Mouse (Mus musculus): Measurements from ENCODE around the gene Rpl13a. TPM values are rescaled to one million over a fixed set of nuclear protein-coding genes. Genes with fewer than 3 reads are reported as not detected.
"Not testable (repeated sequence)": the region's sequence is repeated elsewhere in the genome, so short reads cannot be mapped to it uniquely, and the experiment has no call there.

Rpl13a gene
- polyA plus RNA-seq (2015; fragmentation: Nextera tagmentation; extraction: Ambion mirVana): 1,296 and 1,308 TPM in 2 replicates

- Histone ChIP-seq H3K36me3 (peaks cover 26% of the 10 kb centered on the region), H3K27me3 (replicated peaks) (no peaks in the 10 kb centered on the region), H3K27ac (peak within 1 kb of the TSS; percentile 90), H3K4me1 (peaks cover 36% of the 10 kb centered on the region), H3K9me3 (no peaks in the 10 kb centered on the region), H3K4me2 (peak within 1 kb of the TSS; percentile 77), H3K9ac (peak within 1 kb of the TSS; percentile 94), H3K4me3 (replicated peaks) (peak within 1 kb of the TSS; percentile 74)
- peak; percentile 92 for ATAC-seq (ENCODE audit: insufficient read depth, low FRiP score, low read depth)
- WGBS: under 1% methylated on average over 48 of the region's 48 CpGs
These were observed at the start of gene Rpl13a for GRCm38 (mm10) chr7:45128624-45129246. Gene Rpl13a (minus strand): TSS chr7:45128761.

- H3K27ac ChIP-seq: no peak overlapping the region
- WGBS: 3% methylated on average over 30 of the region's 31 CpGs
- H3K4me3 ChIP-seq (replicated peaks): peak overlapping the region; percentile 13; the same call in 1 of the 2 replicates
- H3K36me3 ChIP-seq: no peaks in the 10 kb centered on the region
- H3K9me3 ChIP-seq: no peaks in the 10 kb centered on the region
- H3K4me2 ChIP-seq: peak overlapping the region; percentile 32
- peaks cover 6% of the 10 kb centered on the region for H3K4me1 ChIP-seq
- H3K9ac ChIP-seq: no peak overlapping the region
- peaks cover 86% of the 10 kb centered on the region for H3K27me3 ChIP-seq (replicated peaks)
- ATAC-seq (ENCODE audit: insufficient read depth, low FRiP score, low read depth): no peak
These were observed 47.8 kb upstream of the Rpl13a start for GRCm38 (mm10) chr7:45176356-45176755.

GRCm38 (mm10) chr7:45175929-45176328, 47.4 kb upstream of the Rpl13a start:
- no peaks in the 10 kb centered on the region for H3K36me3 ChIP-seq
- no peak for ATAC-seq (ENCODE audit: insufficient read depth, low FRiP score, low read depth)
- no peaks in the 10 kb centered on the region for H3K9me3 ChIP-seq
- peak overlapping the region; percentile 13; the same call in 1 of the 2 replicates for H3K4me3 ChIP-seq (replicated peaks)
- under 1% methylated on average over 23 of the region's 23 CpGs for WGBS
- H3K27ac ChIP-seq: no peak overlapping the region
- H3K27me3 ChIP-seq (replicated peaks): peaks cover 82% of the 10 kb centered on the region
- H3K4me2 ChIP-seq: peak overlapping the region; percentile 32
- H3K4me1 ChIP-seq: peaks cover 6% of the 10 kb centered on the region
- no peak overlapping the region for H3K9ac ChIP-seq

DNA sequence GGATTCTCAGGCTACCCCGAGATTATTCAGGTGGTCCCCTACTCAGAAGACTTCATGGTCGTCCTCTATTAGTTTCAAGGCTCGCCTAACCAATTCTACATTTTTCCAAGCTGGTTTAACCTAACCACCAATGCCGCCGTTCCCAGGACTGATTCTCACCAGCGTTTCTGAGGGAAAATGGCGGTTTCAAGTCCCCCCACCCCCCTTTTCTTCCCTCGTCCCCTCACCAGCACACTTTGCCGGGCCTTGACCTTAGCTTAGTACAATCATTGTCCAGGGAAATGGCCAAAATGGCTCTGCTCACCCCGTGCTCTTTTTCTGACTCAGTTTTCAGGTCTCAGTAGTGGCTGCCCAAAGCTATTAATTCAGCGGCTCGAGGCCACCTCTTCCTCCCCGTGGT, 46.8 kb upstream of the Rpl13a start:
- ATAC-seq (ENCODE audit: insufficient read depth, low FRiP score, low read depth): no peak
- no peak overlapping the region for H3K4me3 ChIP-seq (replicated peaks)
- no peaks in the 10 kb centered on the region for H3K36me3 ChIP-seq
- peaks cover 76% of the 10 kb centered on the region for H3K27me3 ChIP-seq (replicated peaks)
- H3K4me1 ChIP-seq: peaks cover 6% of the 10 kb centered on the region
- WGBS: 4% methylated on average over 13 of the region's 13 CpGs
- H3K27ac ChIP-seq: no peak overlapping the region
- no peak overlapping the region for H3K9ac ChIP-seq
- H3K9me3 ChIP-seq: no peaks in the 10 kb centered on the region
- no peak overlapping the region for H3K4me2 ChIP-seq

- 5% methylated on average over 25 of the region's 29 CpGs for WGBS
- peaks cover 6% of the 10 kb centered on the region for H3K4me1 ChIP-seq
- no peak overlapping the region for H3K9ac ChIP-seq
- H3K9me3 ChIP-seq: 0 out of 2 replicates have a peak, but pooled peaks cover 3% of the 10 kb centered on the region
- peak overlapping the region; percentile 11; the same call in 1 of the 2 replicates for H3K4me2 ChIP-seq
- H3K27me3 ChIP-seq (replicated peaks): peaks cover 76% of the 10 kb centered on the region
- ATAC-seq (ENCODE audit: insufficient read depth, low FRiP score, low read depth): no peak
- H3K27ac ChIP-seq: no peak overlapping the region
- no peak overlapping the region; the same call in 1 of the 2 replicates for H3K4me3 ChIP-seq (replicated peaks)
- H3K36me3 ChIP-seq: no peaks in the 10 kb centered on the region
These were observed 46.2 kb upstream of the Rpl13a start for GRCm38 (mm10) chr7:45174567-45175280.

DNA sequence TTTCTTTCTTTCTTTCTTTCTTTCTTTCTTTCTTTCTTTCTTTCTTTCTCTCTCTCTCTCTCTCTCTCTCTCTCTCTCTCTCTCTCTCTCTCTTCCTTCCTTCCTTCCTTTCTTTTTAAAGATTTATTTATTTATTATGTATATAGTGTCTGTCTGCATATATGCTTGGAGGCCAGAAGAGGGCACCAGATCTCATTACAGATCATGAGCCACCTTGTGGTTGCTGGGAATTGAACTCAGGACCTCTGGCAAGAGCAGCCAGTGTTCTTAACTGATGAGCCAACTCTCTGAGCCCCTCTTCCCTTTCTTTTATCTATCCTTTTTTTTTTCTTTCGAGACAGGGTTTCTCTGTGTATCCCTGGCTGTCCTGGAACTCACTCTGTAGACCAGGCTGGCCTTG, 45.2 kb upstream of the Rpl13a start:
- peaks cover 76% of the 10 kb centered on the region for H3K27me3 ChIP-seq (replicated peaks)
- not testable (repeated sequence) for H3K9me3 ChIP-seq; H3K9ac ChIP-seq; H3K4me2 ChIP-seq; H3K4me3 ChIP-seq (replicated peaks); H3K27ac ChIP-seq; H3K36me3 ChIP-seq; ATAC-seq (ENCODE audit: insufficient read depth, low FRiP score, low read depth); H3K4me1 ChIP-seq
- WGBS: 67% methylated on average over 1 of the region's 1 CpGs

- Histone ChIP-seq H3K9ac (no peak overlapping the region), H3K4me3 (replicated peaks) (no peak overlapping the region), H3K36me3 (no peaks in the 10 kb centered on the region), H3K4me1 (peaks cover 6% of the 10 kb centered on the region), H3K27me3 (replicated peaks) (peaks cover 76% of the 10 kb centered on the region), H3K9me3 (0 out of 2 replicates have a peak, but pooled peaks cover 5% of the 10 kb centered on the region), H3K4me2 (no peak overlapping the region), H3K27ac (no peak overlapping the region)
- 59% methylated on average over 7 of the region's 7 CpGs for WGBS
- ATAC-seq (ENCODE audit: insufficient read depth, low FRiP score, low read depth): no peak
These were observed 44.4 kb upstream of the Rpl13a start for GRCm38 (mm10) chr7:45172974-45173373.

DNA sequence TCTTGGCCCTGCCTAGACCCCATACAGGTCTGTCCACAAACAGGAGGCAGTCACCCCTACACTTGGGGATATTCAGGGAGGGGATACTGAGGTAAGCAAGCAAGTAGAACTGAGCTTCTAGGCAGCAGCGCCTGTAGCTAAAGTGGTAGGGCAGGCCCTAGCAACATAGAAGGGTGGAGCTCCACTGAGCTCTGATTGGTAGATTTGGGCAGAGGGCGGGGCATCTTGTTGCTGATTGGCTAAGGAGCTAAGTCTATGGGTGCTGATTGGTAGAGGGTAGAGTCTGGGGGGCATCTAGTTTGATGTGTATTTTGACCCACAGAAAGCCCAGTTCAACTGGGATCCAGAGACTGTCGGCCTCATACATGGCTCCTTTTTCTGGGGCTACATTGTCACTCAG, 40.9 kb upstream of the Rpl13a start:
- no peak for ATAC-seq (ENCODE audit: insufficient read depth, low FRiP score, low read depth)
- 0 out of 2 replicates have a peak, but pooled peaks cover 5% of the 10 kb centered on the region for H3K9me3 ChIP-seq
- no peaks in the 10 kb centered on the region for H3K4me1 ChIP-seq
- H3K27ac ChIP-seq: no peak overlapping the region
- no peak overlapping the region for H3K9ac ChIP-seq
- H3K36me3 ChIP-seq: no peaks in the 10 kb centered on the region
- H3K27me3 ChIP-seq (replicated peaks): peaks cover 74% of the 10 kb centered on the region
- no peak overlapping the region for H3K4me2 ChIP-seq
- 84% methylated on average over 3 of the region's 3 CpGs for WGBS
- no peak overlapping the region for H3K4me3 ChIP-seq (replicated peaks)

DNA sequence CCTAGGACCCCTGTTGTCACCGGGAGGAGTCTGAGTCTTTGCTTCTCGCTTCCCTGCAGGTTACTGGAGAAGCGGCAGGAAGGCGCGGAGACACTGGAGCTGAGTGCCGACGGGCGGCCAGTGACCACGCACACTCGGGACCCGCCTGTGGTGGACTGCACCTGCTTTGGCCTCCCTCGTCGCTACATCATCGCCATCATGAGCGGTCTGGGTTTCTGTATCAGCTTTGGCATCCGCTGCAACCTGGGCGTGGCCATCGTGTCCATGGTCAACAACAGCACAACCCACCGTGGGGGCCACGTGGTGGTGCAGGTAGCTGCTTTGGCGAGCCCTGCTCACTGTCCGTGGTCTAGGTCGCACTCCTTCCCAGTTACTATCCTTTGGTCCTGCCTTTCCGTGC, 40.1 kb upstream of the Rpl13a start:
- Histone ChIP-seq H3K27ac (no peak overlapping the region), H3K4me2 (no peak overlapping the region), H3K4me1 (peaks cover 7% of the 10 kb centered on the region), H3K9ac (no peak overlapping the region), H3K36me3 (no peaks in the 10 kb centered on the region), H3K4me3 (replicated peaks) (no peak overlapping the region), H3K9me3 (0 out of 2 replicates have a peak, but pooled peaks cover 5% of the 10 kb centered on the region), H3K27me3 (replicated peaks) (peaks cover 76% of the 10 kb centered on the region)
- ATAC-seq (ENCODE audit: insufficient read depth, low FRiP score, low read depth): no peak
- WGBS: 5% methylated on average over 24 of the region's 24 CpGs

DNA sequence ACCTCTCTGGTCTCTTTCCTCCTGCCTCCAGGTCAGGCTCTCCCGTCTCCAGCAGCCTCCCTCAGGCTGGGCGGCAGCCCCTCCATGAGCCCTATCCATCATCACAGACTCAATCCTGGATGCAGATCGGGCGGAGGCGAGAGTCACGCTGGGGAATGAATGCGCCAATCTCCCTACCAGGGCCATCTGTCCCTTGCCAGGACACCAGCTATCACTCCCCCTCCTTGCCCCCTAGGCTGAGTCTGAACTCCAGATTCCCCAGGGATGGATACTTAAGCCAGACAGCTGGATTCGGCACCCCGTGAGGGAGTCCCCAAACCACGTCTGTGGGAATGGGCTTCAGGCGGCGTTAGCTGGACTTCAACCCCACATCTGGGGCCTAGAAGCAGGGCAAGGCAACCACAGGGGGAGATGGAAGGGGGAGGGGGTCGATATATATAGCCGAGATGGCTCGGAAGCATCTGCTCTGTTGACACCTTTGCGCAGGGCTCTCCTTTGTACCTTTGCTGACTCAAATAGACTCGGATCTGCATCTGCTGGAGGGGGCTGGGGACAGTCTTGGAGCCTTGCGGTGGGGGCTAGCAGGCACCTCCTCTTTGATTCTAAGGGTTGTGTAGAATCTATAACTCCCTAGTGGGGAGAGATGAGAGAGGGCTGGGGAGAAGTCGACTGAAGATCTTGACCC, 39.3 kb upstream of the Rpl13a start:
- H3K9ac ChIP-seq: no peak overlapping the region
- WGBS: 3% methylated on average over 19 of the region's 19 CpGs
- H3K9me3 ChIP-seq: 0 out of 2 replicates have a peak, but pooled peaks cover 5% of the 10 kb centered on the region
- peaks cover 9% of the 10 kb centered on the region for H3K4me1 ChIP-seq
- ATAC-seq (ENCODE audit: insufficient read depth, low FRiP score, low read depth): no peak
- no peak overlapping the region for H3K4me3 ChIP-seq (replicated peaks)
- H3K36me3 ChIP-seq: no peaks in the 10 kb centered on the region
- H3K27me3 ChIP-seq (replicated peaks): peaks cover 79% of the 10 kb centered on the region
- no peak overlapping the region for H3K4me2 ChIP-seq
- no peak overlapping the region for H3K27ac ChIP-seq

- ATAC-seq (ENCODE audit: insufficient read depth, low FRiP score, low read depth): no peak
- Histone ChIP-seq H3K27me3 (replicated peaks) (peaks cover 82% of the 10 kb centered on the region), H3K9ac (no peak overlapping the region), H3K4me2 (no peak overlapping the region), H3K36me3 (no peaks in the 10 kb centered on the region), H3K4me3 (replicated peaks) (no peak overlapping the region), H3K4me1 (peaks cover 15% of the 10 kb centered on the region), H3K27ac (no peak overlapping the region), H3K9me3 (0 out of 2 replicates have a peak, but pooled peaks cover 5% of the 10 kb centered on the region)
- WGBS: 23% methylated on average over 10 of the region's 10 CpGs
These were observed 38.4 kb upstream of the Rpl13a start for GRCm38 (mm10) chr7:45166950-45167401.

All from stomach, embryonic 15.5 days (tissue).